Mouse (Mus musculus) kidney, adult 2 months (tissue): ENCODE results near the gene Ankrd13b.

ENCODE experiments used
- CTCF ChIP-seq: fragments of 200-500 bp; conservative IDR thresholded peaks from 2 replicates; pipeline ENCODE4 v1.5.1; 2011; ENCODE audit warnings: low read depth, mild to moderate bottlenecking, control low read depth, low read length, moderate library complexity, mixed read lengths; ENCODE audit not compliant: insufficient read depth, insufficient read length
- POLR2A ChIP-seq: fragments of 200-500 bp; IDR thresholded peaks from one replicate; pipeline ENCODE4 v1.6.1; 2011; ENCODE audit warnings: low read depth, low read length, control low read depth

DNA sequence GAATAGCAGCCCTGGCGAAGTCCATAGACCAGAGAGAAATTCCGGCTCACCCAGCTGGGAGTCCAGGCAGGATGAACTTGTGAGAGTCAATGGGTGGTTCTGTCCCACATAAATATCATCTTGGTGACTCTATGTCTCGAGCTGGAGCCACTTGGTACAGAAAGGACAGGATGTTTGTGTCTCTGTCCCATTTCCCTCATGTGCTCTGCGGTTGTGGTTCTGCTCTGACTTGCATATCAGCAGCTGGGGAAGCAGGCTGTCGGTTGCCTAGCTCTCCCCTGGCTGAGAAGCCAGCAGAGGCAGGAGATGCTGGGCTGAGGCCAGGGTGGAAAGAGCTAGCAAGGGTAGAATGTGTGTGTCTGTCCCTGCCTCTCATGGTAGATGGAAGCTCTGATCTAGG is 29.6 kb upstream of the Ankrd13b start, which contains the start of gene Gm10392:
- TF ChIP-seq CTCF = no peak
- no peak for TF ChIP-seq POLR2A
